Mouse (Mus musculus): ENCODE results near the gene Zbtb49. TPM values are rescaled to one million over a fixed set of nuclear protein-coding genes. Genes with fewer than 3 reads are reported as not detected.

The Zbtb49 gene
- 10 to 100 TPM; 16.5 to 20.5 TPM for total RNA-seq (2023)

DNA sequence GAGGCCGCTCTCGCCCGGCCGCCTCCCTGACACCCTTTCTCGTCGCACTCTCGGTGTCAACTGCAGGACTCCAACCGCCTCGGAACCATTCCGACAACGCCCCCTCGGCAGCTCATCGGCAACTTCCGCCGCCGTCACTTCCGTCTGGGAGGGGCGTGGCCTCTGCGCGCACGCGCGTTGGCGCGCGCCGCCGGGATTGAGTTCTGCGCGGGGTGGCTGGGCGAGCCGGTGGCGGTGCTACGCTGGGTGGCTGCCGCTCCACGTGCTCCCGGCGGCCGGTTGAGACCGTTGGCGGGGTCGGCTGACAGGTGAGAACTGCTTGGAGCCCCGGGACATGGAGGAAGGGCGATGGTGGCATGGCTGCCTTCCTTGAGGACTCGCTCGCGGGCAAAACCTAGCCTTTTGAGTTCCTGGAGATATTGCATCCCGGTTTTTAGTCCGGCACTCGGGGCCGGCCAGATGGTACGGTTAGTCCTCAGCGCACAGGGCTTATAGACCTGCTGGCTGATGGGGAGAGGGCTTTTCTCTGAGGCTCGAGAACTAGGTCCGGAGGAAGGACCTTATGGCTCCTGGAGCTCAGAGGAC, at the start of gene Zbtb49, which contains the start of gene Lyar:
Gene Zbtb49 (minus strand): TSS at position 130 of the 585 bp plus-strand sequence.
Gene Lyar (plus strand): TSS at position 143 of the 585 bp plus-strand sequence.

DNA sequence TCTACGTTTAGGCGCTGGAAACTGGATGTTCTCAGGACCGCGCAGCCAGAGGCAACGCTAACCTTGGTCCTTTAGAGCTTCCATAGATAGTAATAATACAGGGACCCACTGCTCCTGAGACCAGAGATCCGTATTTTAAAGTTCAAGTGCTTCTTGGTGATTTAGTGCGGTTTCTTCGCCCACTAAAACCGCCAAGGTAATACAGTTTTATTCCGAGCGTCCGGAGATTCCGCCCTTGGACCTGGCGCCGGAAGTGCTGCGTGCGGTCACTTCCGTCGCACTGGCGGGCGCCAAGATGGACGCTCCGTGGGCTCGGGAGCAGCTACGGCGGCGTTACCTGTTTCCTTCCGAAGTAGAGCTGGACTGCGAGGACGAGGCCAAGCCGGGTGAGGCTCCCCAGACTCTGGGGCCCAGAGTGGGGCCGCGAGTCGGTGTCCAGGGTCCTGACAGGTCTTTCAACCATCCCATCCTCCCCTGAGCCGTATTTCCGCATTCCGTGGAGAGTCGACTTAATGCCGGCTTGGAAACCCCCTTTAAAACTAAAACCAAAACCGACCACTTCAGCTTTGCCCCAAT, 39.9 kb upstream of the Zbtb49 start, which contains the start of gene Tmem128:
Gene Tmem128 (plus strand): TSS at position 79 of the 576 bp plus-strand sequence.

DNA sequence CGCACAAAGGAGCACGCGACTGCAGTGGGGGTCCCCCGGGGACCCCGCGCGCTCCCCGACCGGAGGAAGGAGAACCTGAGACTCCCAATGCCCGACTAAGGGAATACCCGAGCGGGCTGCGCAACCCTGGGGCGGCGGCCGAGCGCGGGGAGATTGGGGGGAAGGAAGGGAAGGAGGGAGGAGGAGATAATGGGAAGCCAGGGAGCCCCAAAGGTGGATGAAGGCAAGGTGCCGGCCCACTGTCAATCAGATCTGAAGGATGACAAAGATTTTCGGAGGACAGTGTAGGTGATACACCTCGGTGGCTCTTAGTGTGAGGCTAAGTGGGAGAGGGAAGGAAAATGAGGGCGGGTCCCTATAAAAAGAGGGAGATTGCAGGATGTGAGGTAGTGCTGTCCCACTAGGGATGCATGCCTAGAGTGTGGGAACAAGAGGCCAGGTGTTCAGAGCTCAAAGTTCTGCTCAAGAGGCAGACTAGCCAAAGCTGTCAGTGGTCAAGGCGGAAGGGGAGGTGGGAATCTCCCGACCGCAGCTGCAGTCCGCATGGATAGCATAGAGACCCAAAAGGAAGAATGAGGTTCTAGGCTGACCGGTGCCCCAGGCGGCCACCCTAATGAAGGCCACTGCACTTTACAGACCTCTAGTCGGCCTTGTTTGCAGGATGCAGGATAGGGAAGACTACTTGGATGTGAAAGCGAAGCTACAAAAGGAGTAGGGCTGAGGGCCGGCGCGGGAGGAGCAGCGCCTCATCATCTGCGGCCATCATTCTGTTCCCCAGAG, 60.4 kb downstream of the Zbtb49 start, which contains the start of gene Nsg1:
Gene Nsg1 (minus strand): TSS at position 274 of the 780 bp plus-strand sequence.

Other genes with a start within 250 kb of the Zbtb49 start
- 10 to 100 TPM; 24.2 to 25.7 TPM for gene Stx18, start 181.7 kb downstream of the Zbtb49 start, total RNA-seq (2023)
- 1 to 10 TPM in 1 of 2 experiments, not detected in 1; 1.2 TPM for gene Nsg1, start 60.5 kb downstream of the Zbtb49 start, total RNA-seq (2023)
- 10 to 100 TPM; 34.2 to 35.5 TPM for gene Lyar, start within 50 bp of the Zbtb49 start, total RNA-seq (2023)
- gene Tmem128, start 39.7 kb upstream of the Zbtb49 start, total RNA-seq (2023): 10 to 100 TPM; 85.3 to 86.5 TPM
- gene Otop1, start 55.5 kb upstream of the Zbtb49 start, total RNA-seq (2023): not detected
- gene Drd5, start 98.9 kb upstream of the Zbtb49 start, total RNA-seq (2023): not detected

Data from T-cell, adult 66 days (primary cell).